Mouse (Mus musculus) megakaryocyte progenitor cell, adult 5-6 weeks (primary cell): Measurements from ENCODE around the gene Zc3h18. TPM values are rescaled to one million over a fixed set of nuclear protein-coding genes. Genes with fewer than 3 reads are reported as not detected.
A peak's percentile ranks its signal among the peaks of the same experiment; 100 is the strongest.

Source experiments
- ATAC-seq: replicated peaks from 2 replicates; pipeline ENCODE4 v1.8.0; 2016; ENCODE audit warnings: mild to moderate bottlenecking, moderate TSS enrichment, inconsistent platforms; ENCODE audit not compliant: poor library complexity
- total RNA-seq, 2 experiments: library from RNA; stranded (forward) in 1 of 2; stranded (reverse) in 1 of 2; fragments of 157-497, 149-512 nt in 1 of 2; fragments of 200-1000 nt in 1 of 2; gene quantifications; 2 replicates each; pipeline versions ENCODE4 v1.2.3 to v1.2.4; 2015 to 2017

The Zc3h18 gene
- total RNA-seq, 2 experiments from 2014 or later, result 26.1 to 55.6 TPM

DNA sequence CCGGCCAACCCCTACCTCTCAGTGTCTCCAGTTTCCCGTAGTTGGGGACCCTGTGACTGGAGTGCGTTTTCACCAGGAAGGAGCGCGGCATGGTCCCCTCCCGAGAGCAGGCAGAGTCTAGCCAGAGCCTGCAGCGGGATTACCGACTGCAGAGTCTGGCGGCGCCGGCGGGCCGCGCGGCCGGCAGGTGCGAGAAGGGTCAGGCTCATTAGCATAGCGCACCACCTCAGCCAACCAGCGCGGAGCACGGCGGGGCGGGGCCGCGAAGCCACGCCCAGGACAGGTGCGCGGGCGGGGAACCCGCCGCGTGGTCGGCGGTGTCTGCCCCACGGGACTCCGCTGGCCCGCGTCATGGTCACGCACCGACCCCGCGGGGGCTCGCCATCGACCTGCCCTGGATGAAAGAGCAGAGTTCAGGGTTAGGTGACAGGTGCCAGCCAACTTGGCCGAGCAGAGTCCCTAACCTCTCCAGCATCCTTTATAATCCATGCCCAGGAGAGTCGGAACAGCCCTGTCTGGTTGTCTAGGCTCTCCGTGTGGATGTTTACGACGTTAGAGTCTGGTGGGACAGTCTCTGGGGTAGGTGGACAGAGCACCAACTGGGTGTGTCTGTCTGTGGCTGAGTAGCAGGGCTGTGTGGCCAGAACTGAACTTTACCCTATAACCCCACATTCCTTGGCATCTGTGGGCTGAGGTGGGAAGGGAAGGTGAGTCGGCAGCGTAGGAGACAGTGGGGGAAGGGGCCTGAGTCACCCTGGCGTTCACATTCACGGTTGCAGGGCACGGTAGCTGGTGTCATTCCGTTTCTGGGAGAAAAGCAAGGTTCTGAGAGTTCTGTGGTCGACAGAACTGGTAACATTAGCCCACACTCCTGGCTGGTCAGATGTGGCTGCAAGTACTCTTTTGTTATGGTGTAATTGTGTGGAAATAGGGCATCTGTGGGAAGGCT, 84.4 kb downstream of the Zc3h18 start, which contains the start of gene Snai3:
Gene Snai3 (minus strand): TSS at position 210 of the 949 bp plus-strand sequence.
- peak; percentile 45 for ATAC-seq

- no peak for ATAC-seq
Observed at GRCm38 (mm10) chr8:122461473-122462148, 85.2 kb downstream of the Zc3h18 start.

DNA sequence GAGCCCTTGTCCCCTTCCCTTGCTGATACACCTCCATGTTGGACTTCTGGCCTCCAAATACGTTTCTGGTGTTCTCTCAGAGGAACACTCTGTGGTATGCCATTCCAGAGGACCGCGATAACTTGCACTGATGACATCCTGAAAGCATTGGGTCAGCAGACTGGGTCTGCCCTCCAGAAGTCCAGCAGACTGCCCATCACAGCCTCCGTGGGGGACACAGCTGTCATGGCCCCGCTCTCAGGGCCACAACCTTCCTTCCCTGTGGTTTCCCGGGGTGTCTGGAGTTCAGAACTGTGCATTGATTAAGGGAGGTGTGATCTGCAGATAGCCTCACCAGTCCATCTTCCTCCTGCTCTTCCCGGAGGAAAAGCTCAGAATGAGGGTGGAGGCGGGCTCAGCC, 86.1 kb downstream of the Zc3h18 start:
- ATAC-seq, result no peak

GRCm38 (mm10) chr8:122463651-122464640, 87.5 kb downstream of the Zc3h18 start:
- ATAC-seq, result peak; percentile 47

GRCm38 (mm10) chr8:122464985-122465384, 88.6 kb downstream of the Zc3h18 start:
- ATAC-seq, result no peak

Other genes with a start within 250 kb of the Zc3h18 start
- 12.2 and 21.6 TPM in 2 replicates for gene Zfpm1, start 94.5 kb upstream of the Zc3h18 start, total RNA-seq (2015)
- gene Zfpm1, start 94.5 kb upstream of the Zc3h18 start, total RNA-seq (2017), result 9.9 and 20.3 TPM in 2 replicates
- not detected in 2 replicates for gene Trhr2, start 15.9 kb upstream of the Zc3h18 start, total RNA-seq (2015)
- gene Trhr2, start 15.9 kb upstream of the Zc3h18 start, total RNA-seq (2017), result not detected in 2 replicates
- not detected in 2 replicates for gene Il17c, start 45.4 kb downstream of the Zc3h18 start, total RNA-seq (2015)
- gene Il17c, start 45.4 kb downstream of the Zc3h18 start, total RNA-seq (2017), result not detected in 2 replicates
- 123 and 166 TPM in 2 replicates for gene Cyba, start 56.3 kb downstream of the Zc3h18 start, total RNA-seq (2015)
- gene Cyba, start 56.3 kb downstream of the Zc3h18 start, total RNA-seq (2017), result 94.4 and 117 TPM in 2 replicates
- gene Mvd, start 66.8 kb downstream of the Zc3h18 start, total RNA-seq (2015), result 3.4 and 3.8 TPM in 2 replicates
- 3.2 and 5.6 TPM in 2 replicates for gene Mvd, start 66.8 kb downstream of the Zc3h18 start, total RNA-seq (2017)
- gene Snai3, start 84.1 kb downstream of the Zc3h18 start, total RNA-seq (2015), result 0.30 TPM in 1 of 2 replicates, not detected in the other
- gene Snai3, start 84.1 kb downstream of the Zc3h18 start, total RNA-seq (2017), result not detected in 2 replicates
- gene Rnf166, start 99.5 kb downstream of the Zc3h18 start, total RNA-seq (2015), result 26.6 and 33.3 TPM in 2 replicates
- 32.8 and 33.2 TPM in 2 replicates for gene Rnf166, start 99.5 kb downstream of the Zc3h18 start, total RNA-seq (2017)
- 17.3 and 26.8 TPM in 2 replicates for gene Ctu2, start 99.5 kb downstream of the Zc3h18 start, total RNA-seq (2015)
- 11.2 and 14.9 TPM in 2 replicates for gene Ctu2, start 99.5 kb downstream of the Zc3h18 start, total RNA-seq (2017)
- 25.8 and 38.5 TPM in 2 replicates for gene Piezo1, start 174.7 kb downstream of the Zc3h18 start, total RNA-seq (2015)
- gene Piezo1, start 174.7 kb downstream of the Zc3h18 start, total RNA-seq (2017), result 15.5 and 22.3 TPM in 2 replicates
- gene Cdt1, start 191.4 kb downstream of the Zc3h18 start, total RNA-seq (2015), result 52.4 and 62.0 TPM in 2 replicates
- gene Cdt1, start 191.4 kb downstream of the Zc3h18 start, total RNA-seq (2017), result 40.8 and 49.6 TPM in 2 replicates
- gene Aprt, start 200.3 kb downstream of the Zc3h18 start, total RNA-seq (2015), result 258 and 268 TPM in 2 replicates
- 117 and 152 TPM in 2 replicates for gene Aprt, start 200.3 kb downstream of the Zc3h18 start, total RNA-seq (2017)
- 30.3 and 31.8 TPM in 2 replicates for gene Galns, start 234.9 kb downstream of the Zc3h18 start, total RNA-seq (2015)
- gene Galns, start 234.9 kb downstream of the Zc3h18 start, total RNA-seq (2017), result 32.2 and 33.1 TPM in 2 replicates
- 41.5 and 52.4 TPM in 2 replicates for gene Trappc2l, start 235.0 kb downstream of the Zc3h18 start, total RNA-seq (2015)
- gene Trappc2l, start 235.0 kb downstream of the Zc3h18 start, total RNA-seq (2017), result 18.0 and 27.9 TPM in 2 replicates
- 0.12 TPM in 1 of 2 replicates, not detected in the other for gene Pabpn1l, start 246.1 kb downstream of the Zc3h18 start, total RNA-seq (2015)
- not detected in 2 replicates for gene Pabpn1l, start 246.1 kb downstream of the Zc3h18 start, total RNA-seq (2017)